Mouse (Mus musculus) fat pad, adult 2 months (tissue): Measurements from ENCODE around the gene Inpp4b.

ENCODE experiments used
- DNase-seq: peaks from one replicate; pipeline ENCODE4 v3.0.0-alpha.2; 2011; ENCODE audit warnings: low read depth, low spot score; ENCODE audit errors: extremely low read depth

The Inpp4b gene

DNA sequence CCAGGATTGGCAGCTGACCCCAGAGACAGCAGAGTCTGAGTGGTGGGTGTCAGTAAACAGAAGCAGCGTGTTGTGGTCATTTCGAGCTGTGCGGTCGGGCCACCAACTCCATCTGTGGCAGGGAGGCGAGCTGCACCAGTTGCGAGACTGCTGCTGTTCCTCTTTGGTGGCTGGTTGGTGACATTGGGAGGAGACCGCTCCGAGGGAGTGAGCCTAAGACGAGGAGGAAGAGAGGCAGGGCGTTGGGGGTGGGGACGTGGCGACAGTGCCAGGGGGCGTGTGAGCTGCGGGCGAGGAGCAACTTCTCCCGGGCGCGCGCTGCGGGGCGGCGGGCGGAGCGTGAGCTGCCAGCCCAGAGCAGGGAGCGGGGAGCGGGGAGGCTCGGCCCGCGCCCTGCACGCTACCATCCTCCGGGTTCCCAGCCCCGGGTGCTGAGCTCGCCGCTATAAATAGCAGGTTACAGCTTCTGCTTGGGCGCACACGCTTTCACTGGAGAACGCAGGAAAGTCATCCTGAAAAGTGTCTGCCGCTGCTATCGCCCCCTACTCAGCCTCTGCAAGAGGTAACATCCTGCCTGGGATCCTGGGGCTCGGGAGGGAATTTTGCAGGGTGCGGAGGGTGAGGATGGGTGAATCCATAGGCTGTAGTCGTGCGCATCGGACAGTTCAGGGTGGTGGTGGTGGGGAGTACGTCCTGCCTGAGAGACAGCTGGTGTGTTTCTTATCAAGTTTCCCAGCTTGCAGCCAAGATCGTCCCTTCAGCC is at the start of gene Inpp4b:
Inpp4b (plus strand) TSS at position 321 of the 763 bp plus-strand sequence.
- no peak for DNase-seq

DNA sequence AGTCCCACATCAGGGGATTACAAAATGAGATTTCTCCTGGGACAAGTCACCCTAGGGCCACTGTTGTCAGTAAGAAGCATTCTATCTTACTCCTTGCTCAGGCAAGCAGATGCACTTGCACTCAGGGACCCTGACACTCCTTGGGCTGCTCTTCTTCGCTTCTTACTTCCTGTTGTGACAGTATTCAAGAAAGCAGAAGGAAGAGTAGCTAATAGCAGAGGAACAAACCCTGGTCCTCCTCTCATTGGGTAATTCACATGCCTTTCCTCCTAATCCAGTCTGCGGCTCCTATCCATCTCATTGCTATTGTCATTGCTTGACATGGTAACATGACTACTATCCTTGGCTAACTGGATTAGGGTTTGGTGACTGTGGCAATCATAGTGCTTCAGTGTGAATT is 7.1 kb upstream of the Inpp4b start:
- DNase-seq: no peak

DNA sequence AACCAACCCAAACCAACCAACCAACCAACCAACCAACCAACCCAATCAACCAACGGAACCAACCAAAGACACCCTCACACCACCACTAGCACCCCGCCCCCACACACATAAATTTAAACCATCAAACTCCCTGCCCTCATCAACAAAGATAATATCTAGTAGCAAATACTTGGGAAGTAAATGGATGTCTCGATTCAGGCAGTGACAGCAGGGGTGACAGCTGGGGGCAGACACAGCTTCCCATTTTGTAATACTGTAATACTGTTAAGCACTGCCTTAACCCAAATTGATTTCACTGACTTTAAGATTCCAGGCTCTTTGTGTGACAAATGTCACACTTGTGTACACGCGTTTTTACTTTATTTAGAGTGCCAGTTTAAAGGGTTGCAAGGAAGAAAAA is 1.2 kb upstream of the Inpp4b start:
- DNase-seq: no peak

DNA sequence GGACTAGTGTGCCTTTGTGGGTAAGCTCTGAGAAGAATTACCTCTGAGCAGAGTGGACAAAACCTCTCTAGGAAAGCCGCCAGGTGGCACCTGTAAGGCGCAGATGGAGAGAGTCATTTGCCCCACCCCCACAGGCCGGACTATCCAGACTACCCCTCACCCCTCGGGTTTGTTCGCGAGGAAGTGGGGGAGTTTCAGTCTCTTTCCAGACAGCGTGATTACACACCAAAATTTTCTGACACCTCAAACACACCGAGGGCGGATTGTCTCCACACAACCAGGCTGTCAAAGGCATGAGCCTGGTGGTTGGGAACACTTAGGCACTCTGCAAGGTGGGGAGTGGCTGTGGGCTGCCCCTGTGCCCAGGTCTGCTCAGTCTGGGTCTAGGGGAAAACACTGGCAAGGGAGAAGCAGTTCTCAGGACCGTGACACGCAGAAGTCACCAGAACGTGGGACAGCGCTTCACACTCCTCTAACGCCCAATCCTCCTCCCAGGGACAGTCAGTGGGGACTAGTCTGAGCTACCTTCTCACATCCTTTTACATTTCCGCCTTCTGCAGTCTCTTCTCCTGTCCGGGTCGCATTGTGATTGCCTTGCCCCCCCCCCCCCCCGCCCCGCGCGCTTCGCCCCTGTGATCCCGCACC is 643 bp upstream of the Inpp4b start:
- no peak for DNase-seq

DNA sequence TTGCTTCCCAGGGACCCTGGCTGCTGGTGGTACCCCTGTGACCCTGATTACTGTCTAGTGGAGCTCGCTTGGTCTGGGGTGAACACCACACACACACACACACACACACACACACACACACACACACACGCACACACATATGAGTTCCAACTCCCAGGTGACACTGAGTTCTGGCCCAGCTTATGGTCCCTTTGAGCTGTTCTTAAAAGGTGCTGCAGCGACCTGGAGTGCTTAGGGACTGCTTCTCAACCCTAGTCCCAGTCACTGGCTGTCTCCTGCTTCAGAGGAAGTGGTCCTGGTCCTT is 595 bp downstream of the Inpp4b start:
- DNase-seq: no peak

DNA sequence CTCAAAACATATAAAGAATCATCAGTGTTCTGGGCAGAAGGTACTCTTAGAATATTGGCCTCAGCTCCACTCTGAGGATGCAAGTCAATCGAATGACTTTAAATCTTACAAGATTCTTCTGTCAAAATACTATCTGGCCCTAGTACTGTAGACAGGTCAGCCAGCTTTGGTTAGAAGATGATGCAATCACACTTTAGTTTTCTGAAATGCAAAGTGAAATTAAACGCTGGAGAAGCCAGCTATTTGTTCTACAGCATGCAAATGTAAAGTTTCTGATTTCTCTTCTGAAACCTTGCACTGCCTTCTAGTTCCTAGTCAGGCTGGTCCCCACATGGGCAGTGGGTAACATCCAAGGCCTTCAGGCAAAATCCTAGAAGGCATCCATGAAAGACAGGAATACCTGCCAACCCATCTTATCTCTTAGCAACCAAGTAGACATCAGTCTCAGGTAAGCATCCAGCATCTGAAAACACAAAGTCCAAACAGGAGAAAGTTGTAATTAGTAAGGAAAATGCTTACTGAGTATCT is 2.9 kb downstream of the Inpp4b start:
- no peak for DNase-seq

DNA sequence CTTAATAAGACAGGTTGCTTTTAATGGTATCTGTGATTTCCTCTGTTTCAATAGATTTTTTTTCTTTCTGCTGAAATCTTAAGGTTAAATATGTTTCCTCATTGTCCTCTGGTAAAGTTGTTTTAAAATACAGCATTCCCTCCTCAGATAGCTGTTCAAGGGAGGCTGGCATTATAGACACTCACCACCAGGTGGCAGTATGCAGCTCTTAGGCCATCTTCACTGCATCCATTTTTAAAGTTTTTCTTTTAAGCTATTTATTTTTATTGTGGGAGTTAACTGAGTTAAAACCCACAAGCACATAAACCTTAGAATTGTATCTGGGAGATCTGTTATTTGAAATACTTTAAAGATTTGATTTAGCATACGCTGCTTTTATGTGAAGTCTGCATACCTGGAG is 7.1 kb downstream of the Inpp4b start:
- DNase-seq: no peak

DNA sequence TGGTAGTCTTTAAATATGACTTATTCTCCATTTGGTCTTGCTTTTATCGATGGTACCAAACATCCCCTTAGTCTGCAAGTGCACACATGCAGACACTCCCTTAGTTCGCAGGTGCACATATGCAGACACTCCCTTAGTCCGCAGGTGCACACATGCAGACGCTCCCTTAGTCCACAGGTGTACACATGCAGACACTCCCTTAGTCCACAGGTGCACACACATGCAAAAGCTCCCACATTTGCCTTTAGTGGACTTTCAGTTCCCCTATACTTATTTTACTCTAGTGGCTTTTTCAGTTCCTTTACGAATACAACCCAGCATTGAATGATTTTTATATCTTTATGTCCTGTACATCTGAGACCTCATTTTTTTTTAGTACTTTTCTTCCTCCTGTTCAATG is 11.1 kb downstream of the Inpp4b start:
- DNase-seq: no peak

DNA sequence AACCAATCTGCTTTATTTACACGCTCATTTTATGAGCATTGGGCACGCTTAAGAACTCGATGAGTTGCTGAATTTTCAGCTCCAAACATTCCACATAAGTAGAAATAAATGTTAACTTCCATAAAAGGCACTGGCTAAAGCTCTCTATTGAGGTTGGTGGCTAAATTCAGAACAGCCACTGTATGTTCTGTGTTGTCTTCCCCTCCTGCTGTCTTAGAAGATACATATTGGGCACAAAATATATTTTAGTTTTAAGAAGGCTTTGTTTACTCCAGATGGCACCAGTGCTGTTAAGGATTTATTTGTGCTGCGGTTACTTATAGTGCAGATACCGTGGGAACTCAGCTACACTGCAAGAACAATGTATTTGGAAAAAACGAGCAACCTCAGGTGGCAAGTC is 15.8 kb downstream of the Inpp4b start:
- DNase-seq: no peak

DNA sequence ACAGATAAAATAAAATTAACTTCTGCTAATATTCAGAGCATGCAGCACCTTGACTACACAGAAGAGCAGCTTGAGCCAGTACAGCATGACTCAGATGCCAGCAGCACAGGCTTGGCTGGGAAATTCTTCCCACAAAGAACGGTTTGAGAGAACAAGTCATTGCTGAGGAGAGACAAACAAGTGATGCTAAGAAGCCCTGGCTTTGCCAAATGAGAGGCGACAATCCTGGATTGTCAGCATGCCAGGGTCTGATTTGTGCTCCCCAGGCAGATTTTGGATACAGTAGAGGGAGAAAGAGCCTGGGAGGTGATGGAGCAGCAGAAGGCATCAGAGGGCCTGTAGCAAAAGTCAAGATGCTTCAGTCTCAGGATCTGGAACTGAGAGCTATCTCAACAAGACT is 18.2 kb downstream of the Inpp4b start:
- DNase-seq: no peak

DNA sequence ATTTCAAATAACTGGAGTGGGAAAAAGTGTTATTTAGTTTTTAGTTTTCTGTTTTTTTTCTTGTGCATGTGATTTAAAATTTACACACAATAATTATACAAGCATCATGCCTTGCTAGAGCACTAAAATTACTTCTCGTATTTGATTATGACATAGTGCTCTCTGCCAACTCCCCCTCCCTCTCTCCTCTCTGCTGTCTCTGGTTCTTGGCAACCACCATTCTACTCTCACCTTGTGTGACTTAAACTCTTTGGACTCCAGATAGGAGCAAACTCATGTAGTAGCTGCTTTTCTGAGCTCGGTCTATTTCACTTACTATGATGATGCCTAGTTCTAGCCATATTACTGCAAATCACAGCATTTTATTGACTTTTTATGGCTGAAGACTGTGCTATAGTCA is 18.8 kb downstream of the Inpp4b start:
- no peak for DNase-seq

DNA sequence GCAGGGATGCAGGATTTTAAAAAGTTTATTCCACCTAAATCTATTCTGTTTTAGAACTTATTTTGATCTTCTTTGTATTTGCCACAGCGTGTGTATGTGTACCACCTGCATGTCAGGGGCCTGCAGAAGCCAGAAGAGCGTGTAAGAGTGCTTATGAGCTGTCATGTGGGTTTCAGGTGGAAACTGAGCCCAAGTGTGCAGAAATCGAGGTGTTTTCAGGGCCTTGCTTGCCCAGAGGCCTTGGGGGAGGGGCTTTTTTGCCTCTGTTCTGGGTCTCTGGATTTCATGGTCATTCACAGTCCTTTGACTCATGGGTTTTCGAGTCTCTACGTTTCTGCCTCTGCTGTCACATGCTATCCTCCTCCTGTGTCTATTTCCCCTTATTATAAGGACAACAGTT is 28.3 kb downstream of the Inpp4b start:
- no peak for DNase-seq

DNA sequence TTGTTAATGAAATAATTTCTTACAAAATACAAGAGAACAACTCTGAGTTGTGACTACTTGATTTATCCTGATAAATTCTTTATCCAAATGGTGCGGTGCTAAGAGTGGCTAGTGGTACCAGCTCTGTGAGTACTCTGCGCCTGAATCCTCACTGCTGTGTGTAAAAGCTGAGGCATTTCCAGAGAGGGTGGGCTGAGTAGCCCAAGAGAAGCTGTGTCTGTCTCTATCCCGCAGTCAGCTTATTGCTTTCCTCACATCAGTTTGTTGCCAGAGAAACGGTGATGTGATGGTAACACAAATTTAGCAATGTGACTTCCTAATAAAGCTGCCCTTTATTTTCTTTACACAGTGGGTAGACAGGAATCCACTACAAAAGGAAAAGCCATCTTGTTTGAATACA is 29.5 kb downstream of the Inpp4b start:
- DNase-seq: no peak

DNA sequence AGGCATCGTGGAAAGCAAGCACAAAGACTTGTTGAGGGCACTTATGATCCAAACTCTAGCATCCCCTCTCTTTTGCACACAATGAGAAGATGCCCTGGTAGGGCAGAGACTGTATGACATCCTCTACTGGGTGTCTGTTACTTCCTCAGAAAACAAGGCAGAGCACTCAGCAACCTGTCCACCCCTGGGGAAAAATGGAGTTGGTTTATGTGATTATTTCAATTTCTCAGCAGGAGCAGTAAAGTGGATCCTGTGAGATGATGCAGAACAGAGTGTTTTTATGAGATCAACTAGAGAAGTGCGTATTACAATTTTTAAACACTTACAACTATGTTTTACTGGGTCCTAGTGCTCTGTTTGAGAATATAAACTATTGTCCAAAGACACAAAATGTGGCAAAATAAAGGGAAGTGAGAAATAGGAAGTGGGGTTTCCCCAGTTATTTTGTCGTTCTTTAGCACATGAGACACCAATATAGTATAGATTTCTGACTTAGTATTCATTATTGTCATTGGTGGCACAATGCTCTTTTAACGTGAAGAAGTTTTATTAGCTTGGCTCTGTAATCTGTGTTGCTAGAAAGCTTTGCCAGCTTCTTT is 32.6 kb downstream of the Inpp4b start:
- no peak for DNase-seq

DNA sequence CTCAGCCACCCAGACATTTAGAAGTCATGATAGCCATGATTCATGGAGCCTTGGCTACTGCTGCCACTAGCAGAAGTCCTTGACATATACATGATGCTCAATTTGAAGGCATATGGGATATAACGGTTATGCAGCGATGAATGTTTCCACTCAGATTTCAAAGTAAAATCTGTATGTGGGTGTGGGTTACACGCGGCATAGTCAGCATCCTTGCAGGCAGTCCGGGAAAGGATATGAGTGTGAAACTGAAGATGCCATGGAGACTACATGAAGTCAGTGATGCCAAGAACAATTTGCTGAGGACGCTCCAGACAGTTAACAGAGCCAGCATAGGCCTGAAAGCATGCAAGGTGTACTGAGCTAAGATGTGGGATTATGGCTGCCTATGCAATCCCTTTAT is 46.6 kb downstream of the Inpp4b start:
- no peak for DNase-seq

DNA sequence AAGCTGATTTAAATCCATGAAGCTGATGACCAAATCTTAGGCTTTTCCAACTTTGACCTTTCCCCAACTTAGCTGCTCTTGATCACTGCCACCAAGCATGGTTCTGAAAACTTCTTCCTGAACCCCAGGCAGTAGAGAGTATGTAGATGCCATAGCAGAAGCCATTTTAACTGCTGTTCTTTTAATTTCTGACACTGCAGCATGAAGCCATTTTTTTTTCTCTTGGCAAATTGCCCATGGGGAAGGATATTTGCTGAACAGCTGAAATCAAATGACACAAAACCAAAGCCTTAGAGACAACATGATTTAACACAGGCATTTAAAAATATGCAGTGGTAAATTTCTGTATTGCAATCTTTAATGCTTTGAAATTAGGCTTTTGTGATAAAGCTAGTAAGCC is 56.7 kb downstream of the Inpp4b start:
- no peak for DNase-seq

DNA sequence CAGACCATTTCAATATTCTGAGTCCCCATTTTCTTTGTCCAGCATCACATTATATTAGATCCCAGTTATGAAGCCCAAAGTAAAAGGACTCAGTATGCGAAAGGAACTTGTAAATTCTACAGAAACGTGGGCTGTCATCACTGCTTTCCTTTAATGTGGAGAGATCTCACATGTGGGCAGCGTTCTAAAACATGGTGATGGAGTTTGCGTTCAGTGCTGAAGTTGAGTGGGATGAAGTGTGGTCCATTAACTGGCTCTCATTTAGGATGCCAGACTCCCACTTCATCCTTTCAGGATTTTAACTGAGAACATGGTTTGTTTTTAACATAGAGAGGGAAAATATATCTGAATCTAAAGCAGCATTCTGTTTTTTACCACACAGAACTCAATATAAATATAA is 57.1 kb downstream of the Inpp4b start:
- no peak for DNase-seq

DNA sequence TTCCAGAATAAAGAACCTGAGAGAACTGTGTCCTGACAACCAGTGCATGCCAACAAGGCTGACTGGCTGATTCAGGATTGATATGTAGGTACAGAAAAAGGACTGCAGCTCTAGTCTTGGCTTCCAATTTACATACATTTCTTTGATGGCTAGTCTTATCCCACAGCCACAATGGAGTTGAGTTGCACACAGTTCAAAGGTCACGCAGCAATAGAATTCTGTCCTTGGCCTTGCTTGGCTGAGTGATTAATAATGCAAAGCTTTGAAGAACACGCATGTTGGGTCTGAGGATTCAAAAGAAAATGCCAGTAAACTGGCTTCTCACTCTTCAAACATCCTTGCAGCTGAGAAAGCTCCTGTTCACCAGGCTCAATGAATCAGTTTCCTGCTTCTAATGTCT is 70.4 kb downstream of the Inpp4b start:
- DNase-seq: no peak

DNA sequence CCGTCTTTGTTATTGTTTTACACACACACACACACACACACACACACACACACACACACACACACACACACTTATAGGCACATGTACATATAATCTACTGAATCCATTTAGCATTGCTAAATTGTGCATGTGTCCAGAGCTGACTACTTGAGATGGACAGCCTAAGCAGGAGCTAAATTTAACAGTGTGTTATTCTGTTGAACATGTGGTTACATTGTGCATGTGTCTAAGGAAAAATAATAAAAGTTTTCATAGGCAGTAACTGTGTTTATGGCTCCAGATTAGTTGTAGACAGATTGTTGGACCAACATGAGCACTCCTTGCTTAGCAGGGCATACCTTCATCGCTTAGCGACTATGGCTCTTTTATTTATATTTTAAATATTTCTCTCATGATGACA is 101.6 kb downstream of the Inpp4b start:
- no peak for DNase-seq

DNA sequence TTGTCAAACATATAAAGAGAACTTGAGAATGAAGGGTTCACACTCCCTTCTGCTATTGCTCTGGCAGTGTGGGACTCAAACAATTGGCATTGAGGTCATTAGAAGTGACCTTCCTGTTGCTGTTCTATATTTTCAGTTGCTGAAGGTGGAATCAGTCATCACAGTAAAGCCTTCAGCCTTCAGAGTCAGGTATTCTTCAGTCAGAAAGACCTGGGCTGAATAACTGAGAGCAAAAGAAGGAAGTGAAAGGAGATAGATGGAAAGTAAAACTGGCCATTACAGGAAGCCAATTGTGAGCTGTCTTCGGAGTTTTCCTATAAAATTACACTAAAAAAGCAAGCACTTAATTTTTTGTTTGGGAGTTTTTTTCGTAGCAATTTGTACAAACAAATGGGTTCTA is 107.4 kb downstream of the Inpp4b start:
- DNase-seq: no peak

DNA sequence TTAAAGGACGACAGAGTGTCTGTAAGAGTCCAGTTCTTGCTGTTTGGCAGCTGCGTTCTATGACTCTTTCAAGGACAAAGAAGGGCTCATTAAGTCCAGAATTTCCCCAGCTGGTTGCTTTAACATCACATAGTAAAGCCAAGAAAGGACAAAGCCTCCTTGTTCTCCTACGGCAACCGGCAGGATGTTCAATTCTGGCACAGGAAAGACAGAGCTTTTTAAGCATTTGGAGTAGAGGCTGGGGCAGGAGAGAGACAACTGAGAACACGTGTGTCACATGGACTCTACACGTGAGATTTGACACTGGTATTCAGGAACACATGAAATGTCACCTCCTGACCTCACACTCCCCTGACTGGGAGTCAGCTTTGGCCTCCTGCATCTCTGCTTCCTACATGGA is 109.7 kb downstream of the Inpp4b start:
- no peak for DNase-seq

DNA sequence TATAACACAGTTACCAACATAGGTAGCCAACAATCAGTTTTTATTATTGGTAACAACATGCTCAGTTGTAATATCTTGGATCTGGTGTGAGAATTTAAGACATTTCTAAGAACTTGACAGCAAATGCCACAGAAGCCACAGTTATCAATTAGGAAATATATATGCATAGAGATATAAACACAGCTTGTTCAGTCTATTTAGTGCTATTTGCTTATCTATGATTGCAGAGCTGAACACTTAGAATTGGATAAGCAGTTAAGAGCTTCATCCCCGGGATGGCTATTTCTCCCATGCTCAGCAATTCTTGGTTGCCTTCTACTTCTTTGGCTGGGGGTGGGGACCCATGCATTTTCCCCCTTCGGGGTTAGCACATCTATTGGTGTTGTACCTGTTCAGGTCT is 112.5 kb downstream of the Inpp4b start:
- no peak for DNase-seq
